Mouse (Mus musculus) liver, adult (tissue): ENCODE measurements around the gene Gm28308.

Source experiments
- GATA4 ChIP-seq: IDR thresholded peaks from 2 replicates; pipeline ENCODE4 v1.6.1; 2014; ENCODE audit warnings: mild to moderate bottlenecking, low read length; ENCODE audit not compliant: insufficient replicate concordance

The Gm28308 gene

DNA sequence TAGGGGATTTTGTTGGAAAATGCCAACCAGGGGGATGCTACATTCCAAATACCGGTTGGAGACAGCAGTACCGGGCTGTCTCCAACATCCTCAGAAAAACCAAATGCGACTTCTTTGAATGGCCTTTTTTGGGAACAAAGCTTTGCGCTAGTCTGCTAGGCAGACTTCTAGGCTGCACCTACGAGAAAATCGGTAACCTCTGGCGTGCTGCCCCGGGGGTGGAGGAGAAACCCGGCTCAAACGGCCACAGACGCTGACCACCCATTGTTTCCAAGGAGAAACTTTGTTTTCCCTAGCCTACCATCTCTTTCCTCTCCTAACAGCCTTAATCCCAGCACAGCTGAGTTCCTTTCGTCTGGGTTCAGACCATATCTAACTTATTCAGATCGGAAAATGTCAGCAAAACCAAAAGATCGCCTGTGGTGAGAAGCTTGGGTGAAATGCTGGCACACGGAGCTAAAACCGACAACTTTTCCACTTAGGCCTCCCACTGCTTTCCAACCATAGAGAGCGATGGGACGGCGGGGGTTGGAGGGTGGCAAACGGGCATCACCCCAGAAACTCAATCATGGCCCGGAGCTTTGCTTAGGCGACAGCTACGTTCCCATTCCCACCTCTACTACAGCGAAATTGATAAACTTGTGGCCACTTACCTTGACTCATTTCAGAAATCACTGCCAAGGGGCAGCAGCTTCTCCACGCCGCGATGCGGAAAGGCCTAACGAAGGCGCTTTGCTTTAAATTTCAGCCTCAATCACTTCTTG lies 26.7 kb upstream of the Gm28308 start:
- TF ChIP-seq GATA4: no peak

DNA sequence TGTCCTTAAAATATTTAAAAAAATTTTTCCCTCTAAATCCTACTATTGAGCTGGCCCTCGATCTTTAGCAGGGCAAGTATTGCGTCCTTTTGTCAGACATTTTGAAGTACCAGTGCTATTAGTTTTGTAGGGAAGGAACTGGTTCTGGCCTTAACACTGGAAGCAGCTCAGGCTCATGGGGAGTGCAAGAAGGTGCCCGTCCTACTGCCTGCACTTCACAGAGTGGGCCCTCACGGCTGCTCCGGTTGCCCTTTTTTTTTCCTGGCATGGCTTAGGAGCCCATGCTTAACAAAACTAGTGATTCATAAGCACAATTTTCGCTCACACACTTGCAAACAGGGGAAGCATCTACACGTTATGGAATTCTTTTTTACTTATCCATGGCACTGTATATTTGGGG lies 25.8 kb upstream of the Gm28308 start:
- no peak for TF ChIP-seq GATA4

DNA sequence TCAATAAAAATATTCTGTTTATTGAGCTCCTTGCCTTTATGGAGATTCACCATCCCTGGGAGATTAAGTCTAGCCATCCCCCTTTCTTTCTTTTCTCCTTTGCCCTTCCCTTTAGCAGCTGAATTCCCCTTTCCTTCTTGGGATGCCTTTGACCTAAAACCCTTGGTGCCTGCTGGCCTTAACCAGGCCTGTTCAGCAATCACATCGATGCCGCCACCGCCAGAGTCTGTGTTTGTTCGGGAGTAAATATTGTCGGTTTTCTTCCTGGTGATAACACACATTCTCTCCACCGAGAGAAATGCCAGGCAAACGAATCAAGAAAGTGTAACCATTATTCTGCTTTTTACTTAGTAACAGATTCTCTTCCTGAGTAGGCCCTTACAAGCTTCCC lies 25.0 kb upstream of the Gm28308 start:
- TF ChIP-seq GATA4: no peak

DNA sequence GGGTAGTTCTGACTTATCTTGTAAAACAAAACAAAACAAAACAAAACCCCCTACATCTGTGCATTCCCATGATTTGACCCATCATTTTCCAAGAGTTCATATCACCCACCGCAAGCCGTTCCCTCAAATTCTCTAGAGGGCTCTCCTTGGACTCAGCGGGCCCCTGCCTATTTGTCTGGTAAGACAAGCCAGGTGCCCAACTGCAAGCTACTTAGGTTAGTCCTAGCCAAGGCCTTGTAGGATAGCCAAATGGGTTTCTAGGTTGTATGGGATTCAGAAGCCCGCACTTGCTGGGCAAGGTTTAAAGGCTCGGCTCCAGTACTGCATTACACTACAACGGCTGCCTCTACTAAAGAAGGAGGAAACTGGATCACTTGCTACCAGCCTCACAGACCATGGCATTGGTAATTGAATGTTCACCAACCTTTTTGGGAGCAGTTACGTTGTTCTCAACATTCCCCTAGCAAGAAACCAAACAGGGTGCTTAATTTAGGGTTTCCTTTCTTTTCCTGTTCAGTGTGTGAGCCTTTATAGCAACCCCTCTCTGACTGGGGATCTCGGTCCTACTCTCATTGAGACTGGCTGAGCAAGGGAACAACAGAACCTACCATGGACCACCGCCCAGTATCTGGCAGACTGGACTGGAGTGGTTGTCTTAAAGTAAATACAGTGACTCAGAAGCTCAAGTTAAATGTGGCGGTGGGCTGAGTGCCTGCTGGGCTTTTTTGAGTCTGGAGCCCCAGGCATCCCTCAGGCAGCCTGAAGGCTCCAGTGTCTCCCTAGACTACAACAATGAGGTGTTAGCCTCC lies 24.4 kb upstream of the Gm28308 start:
- no peak for TF ChIP-seq GATA4

DNA sequence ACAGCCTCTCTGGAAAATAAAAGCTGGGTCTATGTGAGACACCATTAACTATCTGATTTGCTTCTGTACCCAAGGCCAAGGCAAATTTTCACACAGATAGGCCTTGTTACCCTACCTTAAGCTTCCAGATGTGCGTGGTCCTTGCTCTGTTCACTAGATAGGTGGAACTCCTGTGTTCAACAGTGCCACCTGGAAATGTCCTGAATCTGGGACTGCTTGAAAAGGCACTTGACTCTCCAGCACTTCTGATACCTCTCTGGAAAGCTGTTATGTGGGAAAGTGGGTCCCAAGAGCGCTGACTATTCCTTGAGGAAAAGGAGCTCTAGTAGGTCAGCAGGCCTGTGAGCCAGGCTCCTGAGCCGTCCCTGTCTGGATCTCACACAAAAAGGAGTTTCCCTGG lies 23.7 kb upstream of the Gm28308 start:
- TF ChIP-seq GATA4: no peak

DNA sequence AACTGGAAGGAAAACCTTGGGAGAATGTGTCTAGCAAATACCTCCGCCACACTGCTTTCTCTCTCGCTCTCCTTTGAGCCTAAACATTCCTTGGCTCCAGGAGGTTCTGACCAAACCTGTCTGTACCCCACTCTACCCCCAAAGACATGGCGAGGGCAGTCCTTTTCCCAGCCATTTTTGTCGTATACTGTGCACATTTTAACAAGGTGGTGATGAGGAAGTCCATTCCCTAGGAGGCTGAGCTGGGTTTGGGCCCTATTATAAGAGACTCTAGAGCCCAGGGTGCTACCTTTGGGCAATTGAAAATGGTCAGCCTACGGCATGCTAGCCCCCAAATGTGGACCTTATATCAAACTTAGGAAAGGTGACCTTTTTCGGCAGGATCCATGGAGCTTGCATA lies 22.7 kb upstream of the Gm28308 start:
- TF ChIP-seq GATA4: no peak

DNA sequence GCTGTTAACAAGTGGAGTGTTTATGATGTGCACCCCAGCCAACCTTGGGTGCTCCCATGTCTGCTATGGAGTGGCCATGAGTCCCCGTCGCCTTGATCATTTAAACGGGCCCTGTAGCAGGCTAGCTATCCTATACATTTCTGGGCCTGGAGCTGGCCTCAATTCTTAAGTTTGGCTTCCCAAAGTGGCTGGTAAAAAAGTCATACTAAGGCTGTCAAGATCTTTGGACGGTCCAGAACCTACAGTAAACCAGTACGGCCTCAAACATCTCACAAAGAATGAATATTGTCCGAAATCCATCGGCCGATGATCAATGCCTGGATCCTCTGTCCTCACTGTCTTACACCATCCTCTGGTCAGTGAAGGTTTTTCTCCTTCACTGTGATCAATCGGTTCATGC lies 22.1 kb upstream of the Gm28308 start:
- no peak for TF ChIP-seq GATA4

DNA sequence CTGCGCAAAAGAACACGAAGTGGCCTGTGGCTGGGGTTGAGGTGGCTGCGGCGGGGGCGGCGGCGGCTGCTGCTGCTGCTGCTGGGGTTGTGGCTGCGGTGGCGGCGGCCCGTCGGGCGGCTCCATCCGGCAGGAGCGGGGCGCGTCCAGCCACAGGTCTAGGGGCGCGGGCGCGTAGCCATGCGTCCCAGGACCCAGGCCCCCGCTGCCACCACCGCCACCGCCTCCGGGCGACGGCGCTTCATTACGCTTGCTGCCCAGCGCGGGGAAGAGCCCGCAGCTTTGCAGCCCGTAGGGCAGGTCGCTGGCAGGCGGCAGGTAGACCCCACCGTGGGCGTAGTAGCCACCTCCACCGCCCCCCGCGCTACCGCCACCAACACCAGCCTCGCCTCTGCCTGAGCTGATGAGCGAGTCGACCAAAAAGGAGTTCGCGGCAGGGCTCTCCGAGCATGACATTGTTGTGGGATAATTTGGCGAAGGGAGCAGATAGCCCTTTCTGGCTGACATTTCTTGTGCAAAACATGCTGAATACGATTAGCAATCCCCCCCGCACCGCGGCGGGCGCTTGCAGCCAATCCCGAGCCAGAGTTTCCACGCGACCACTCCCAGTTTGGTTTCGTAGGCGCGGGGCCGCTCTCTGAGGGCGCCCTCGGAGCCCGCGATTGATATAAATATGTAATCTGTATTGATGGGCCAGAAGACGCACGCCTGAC lies 21.4 kb upstream of the Gm28308 start:
- TF ChIP-seq GATA4: no peak

DNA sequence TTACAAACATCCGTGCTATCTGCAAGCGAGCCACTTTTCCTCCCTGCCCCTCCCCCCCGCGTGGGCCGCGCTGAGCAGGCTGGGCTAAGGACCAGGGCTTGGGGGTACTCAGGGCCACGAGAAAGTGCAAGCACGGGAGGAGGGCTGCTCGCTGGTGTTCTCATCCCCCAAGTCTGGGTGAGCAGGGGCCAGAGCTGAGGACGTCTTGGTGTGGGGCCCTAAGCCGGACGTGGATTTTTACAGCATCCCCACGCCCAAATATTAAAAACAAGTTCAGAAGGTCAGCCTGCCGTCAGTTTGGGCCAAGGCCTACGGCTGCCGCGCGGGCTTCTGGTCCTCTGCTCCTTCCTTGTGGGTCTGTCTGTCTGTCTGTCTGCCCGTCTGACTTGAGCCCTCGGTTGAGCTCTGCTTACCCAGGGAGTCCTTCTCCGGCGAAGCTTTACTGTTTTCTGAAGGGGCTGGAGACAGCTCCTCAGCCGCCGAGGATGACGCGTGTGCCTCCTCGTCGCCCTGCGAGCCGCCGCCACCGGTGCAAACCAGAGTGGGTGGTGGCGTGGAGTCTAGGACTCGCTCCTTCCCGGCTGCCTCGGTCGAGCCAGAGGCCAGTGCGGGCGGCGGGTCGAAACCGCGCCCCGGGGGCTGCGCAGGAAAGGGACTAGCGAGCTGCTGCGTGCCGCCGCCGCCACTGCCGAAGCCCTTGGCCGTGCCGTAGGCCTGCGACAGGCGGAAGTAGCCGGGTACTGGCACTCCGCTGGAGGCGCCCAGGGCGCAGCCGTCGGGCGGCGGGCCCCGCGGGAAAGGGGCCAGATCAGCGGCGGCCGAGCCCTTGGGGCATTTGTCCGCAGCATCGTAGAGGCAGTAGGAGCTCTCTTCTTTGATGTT lies 20.6 kb upstream of the Gm28308 start:
- no peak for TF ChIP-seq GATA4

DNA sequence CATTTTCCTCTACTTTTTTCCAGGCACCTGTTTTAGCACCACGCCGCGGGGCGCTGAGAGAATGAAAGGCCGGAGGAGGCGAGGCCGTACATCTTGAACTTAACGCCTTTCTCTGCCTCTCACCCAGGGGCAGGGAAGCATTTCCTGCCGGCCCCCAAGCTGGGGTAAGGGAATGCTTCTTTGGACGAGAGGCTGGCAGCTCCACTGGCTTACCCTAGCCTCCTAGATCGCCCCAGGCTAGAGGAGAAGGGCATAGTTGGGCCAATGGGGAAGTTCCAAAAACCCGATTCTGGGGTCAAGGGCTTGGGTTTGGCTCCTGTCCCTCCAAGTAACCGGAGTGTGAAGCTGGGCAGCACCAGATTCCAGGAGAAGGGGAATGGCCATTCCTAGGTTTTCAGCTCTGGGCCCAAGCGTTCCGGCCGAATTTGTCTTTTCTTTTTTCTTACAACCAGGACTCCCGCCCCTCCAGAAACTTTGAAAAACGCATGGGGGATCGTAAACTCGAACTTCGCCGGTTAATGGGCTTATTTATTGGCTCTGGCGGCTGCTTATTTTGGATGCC lies 19.9 kb upstream of the Gm28308 start:
- TF ChIP-seq GATA4: no peak

DNA sequence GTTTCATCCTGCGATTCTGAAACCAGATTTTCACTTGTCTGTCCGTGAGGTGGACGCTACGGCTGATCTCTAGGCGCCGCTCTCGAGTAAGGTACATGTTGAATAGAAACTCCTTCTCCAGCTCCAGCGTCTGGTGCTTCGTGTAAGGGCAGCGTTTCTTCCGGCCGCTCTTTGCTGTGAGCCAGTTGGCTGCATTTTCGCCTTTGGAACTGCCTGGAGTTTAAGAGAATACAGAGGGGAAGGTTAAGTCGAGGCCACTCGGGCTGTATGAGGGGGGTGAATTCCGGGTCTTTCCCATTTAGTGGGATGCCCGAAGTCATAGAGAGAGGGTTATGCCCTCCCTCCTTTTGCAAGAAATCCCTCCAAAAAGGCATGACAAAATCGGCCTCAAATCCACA lies 19.4 kb upstream of the Gm28308 start:
- TF ChIP-seq GATA4: no peak

DNA sequence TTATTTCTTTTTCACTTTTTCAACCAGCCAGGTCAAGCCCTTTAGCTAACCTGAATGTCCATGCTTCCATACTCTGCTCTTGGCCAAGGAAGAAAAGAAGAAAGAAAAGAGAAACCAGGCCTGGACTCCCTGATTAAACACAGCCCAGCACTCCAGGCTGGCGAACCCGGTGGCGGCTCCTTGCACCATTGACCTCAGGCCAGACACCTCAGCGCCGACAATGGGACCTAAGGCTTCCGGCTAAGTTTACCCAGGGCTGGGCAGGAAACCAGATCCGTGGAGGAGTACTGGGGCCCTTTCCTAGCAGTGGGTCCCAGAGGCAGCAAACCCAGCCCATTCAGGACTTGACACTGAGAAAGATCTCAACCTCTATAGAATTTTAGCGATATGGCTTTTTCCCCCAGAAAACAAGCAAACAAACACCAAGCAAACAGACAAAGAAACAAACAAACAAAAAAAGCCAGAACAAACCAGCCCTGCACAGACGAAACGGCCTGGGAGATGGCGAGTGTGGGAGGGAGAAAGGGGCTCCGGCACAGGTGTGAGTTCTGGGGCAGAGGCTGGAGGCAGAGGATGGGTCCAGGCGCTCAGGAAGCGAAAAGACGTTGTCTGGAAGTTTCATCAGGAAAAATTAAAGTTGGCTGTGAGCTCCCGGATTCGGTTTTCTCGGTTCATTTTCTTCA lies 18.9 kb upstream of the Gm28308 start:
- no peak for TF ChIP-seq GATA4

DNA sequence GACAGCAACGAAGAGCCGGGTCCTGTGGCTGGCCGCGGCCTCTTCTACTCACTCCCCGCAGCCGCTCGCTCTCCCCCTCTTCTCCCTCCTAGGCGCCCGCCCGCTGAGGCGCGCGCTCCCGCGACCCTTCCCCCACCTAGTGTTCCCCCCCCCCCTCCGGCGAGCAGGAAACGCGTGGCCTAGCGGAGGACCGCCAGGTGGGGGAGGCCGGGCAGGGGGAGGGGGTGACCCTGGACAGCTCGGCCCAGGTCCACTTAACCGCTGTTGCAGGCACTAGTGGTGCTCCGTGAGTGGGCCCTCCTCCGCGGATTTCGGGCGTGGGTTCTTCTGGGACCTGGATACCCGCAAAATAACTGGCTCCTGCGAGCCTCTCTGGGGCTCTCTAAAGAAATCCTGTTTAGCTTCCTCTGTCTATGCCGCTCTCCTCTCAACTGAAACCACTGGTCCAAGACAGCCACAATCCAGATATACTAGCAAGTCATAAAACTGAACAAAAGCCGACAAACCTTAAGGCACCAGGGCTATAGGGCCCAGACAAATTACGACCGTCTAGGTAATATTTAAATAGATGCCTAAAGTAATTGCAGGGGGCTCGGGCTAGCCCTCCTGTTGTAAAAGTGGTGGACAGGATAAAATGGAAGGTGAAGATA lies 17.5 kb upstream of the Gm28308 start, which contains the start of gene Hoxa9:
Hoxa9 (minus strand) TSS at position 574 of the 650 bp plus-strand sequence.
- TF ChIP-seq GATA4: no peak
